Mouse (Mus musculus): Measurements from ENCODE around the gene Relb.

DNA sequence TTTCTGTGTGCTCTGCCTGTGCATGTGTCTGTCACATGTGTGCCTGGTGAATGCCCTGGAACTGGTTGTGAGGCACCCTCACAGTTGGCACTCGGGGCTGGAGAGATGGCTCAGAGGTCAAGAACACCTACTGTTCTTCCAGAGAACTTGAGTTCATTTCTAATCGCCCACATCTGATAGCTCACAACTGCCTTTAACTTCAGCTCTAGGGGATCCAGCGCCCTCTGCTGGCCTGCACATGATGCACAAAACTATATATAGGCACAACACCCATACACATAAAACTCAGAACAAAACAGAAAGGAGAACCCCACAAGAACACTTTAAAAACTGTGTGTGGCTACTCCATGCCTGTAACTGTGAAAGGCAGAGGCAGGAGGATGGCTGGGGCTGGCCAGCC, 40.0 kb downstream of the Relb start:
- TF ChIP-seq CTCF (IDR thresholded peaks at IDR 0.05) (peak; percentile 77), EP300 (IDR thresholded peaks at IDR 0.05) (no peak)

All from lung, postnatal 0 days (tissue).